Mouse (Mus musculus) E14TG2a.4 (cell line): Measurements from ENCODE around the gene Npcd.

ENCODE experiments used
- CTCF ChIP-seq: conservative IDR thresholded peaks from 2 replicates; pipeline ENCODE4 v1.5.1; 2014; ENCODE audit warnings: low read length
- NANOG ChIP-seq: IDR thresholded peaks from 2 replicates; pipeline ENCODE4 v1.6.1; 2014; ENCODE audit warnings: borderline replicate concordance, low read length, mixed read lengths
- POU5F1 ChIP-seq: IDR thresholded peaks from 2 replicates; pipeline ENCODE4 v1.6.1; 2014; ENCODE audit warnings: low read length, borderline replicate concordance

DNA sequence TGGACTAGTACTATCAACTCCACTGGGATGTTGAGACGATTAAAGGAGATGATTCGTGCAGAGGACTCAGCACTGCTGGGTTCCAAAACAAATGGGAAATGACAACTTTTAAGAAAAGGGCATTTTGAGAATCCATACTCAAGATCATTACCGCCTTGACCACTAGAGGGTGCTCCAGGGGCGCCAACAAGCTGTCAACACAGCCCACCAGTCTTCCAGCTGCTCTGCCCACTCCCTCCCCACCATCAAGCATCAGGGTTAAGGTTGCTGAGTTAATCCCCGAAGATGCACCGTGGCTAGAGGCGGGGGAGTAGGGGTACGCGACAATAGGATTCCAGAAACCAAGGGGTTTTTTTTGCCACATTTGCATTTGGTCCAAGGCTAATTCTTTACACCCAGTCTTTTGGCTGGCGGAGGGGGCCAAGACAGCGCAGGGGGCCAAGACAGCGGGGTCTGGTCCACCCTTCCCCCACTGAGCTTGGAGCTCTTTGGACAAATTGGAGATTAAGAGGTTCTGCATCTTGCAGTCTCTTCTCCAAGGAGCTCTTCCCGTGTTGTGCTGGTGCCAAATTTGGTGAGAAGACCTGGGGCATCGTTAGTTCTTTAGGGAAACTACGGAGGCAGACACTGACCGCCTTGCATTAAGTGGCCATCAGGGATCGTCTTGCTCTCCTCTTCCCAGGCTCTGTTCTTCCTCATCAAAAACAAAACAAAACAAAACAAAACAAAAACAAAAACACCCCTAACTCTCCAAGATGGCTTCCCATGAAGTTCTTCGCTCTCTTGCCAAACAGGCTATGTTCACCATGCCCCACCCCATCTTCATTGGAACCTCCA lies 1.8 kb downstream of the Npcd start:
- TF ChIP-seq NANOG (no peak), CTCF (peak; percentile 88), POU5F1 (no peak)
